ENCODE assay signal across 14 mouse cellular contexts in genomic region chr9:37166899-37167298, GRCm38 (mm10). TPM values are rescaled to one million over a fixed set of nuclear protein-coding genes. Genes with fewer than 3 reads are reported as not detected.
DNase-seq lines count a peak whose midpoint lies in the region; ATAC-seq and TF ChIP-seq lines count a peak whose summit lies in the region.
"Had no signal": no experiment of that assay in that cellular context is flagged by ENCODE, and none has a peak within 500 bp of the region (broad histone marks: within the 10 kb centered on the region; RNA-seq: fewer than 3 reads in every experiment).

No protein-coding gene starts in this region.

- no peak for ATAC-seq in heart, embryonic 12.5 days (ENCODE audit: insufficient number of reproducible peaks, low FRiP score)
- no peak for ATAC-seq in lung, embryonic 14.5 days (ENCODE audit: insufficient read depth)
- no peak for ATAC-seq in embryonic facial prominence, embryonic 11.5 days (replicated peaks; ENCODE audit: insufficient number of reproducible peaks, low FRiP score, low TSS enrichment, low read depth)

- DNase-seq in heart, adult 2 months, result no peak
- DNase-seq in lung, embryonic 14.5 days, result peak; percentile 59
- no peak for DNase-seq in lung, adult 18-20 months
- DNase-seq in embryonic facial prominence, embryonic 11.5 days (ENCODE audit: low spot score), result peak; percentile 64
- DNase-seq in left cerebral cortex, postnatal 25 days (ENCODE audit: low spot score in 2 of 2), result no peak
- DNase-seq in left cerebral cortex, postnatal 4 days, result no peak
- DNase-seq: adrenal gland, postnatal 14 days; cerebellum, adult 8-10 months; gastrocnemius, postnatal 10 days; heart, postnatal 36 days had no signal

- intact Hi-C loops in heart, adult 2 months (cut with DNase I), result no loop called here
- intact Hi-C loops in left cerebral cortex, postnatal 25 days (cut with DNase I), result no loop called here
- intact Hi-C loops in left cerebral cortex, postnatal 4 days (cut with DNase I), result no loop called here

- no peaks in the 10 kb centered on the region for H3K4me1 ChIP-seq in heart, adult 2 months (ENCODE audit: control insufficient read depth, insufficient read depth, low read length)
- peaks cover 14% of the 10 kb centered on the region for H3K4me1 ChIP-seq in heart, embryonic 12.5 days (replicated peaks)
- H3K4me1 ChIP-seq in lung, embryonic 14.5 days (ENCODE audit: insufficient read depth), result no peaks in the 10 kb centered on the region
- H3K4me1 ChIP-seq in ES-Bruce4 (ENCODE audit: control insufficient read depth, insufficient read depth, low read length), result no peaks in the 10 kb centered on the region
- H3K4me1 ChIP-seq in embryonic facial prominence, embryonic 11.5 days (ENCODE audit: control insufficient read depth, insufficient read depth, low read length), result 0 out of 2 replicates have a peak, but pooled peaks cover 2% of the 10 kb centered on the region
- H3K4me1 ChIP-seq: liver, embryonic 15.5 days had no signal

- peak; percentile 43 for TF ChIP-seq CTCF in heart, adult 2 months (IDR thresholded peaks at IDR 0.05)
- TF ChIP-seq CTCF in lung, embryonic 14.5 days (IDR thresholded peaks at IDR 0.05; ENCODE audit: low read depth), result peak; percentile 30
- TF ChIP-seq CTCF in ES-Bruce4 (IDR thresholded peaks at IDR 0.05; ENCODE audit: low read depth, low read length), result peak; percentile 21

- H3K27me3 ChIP-seq in heart, adult 2 months (ENCODE audit: control insufficient read depth, insufficient read depth, low read length), result no peaks in the 10 kb centered on the region
- H3K27me3 ChIP-seq in heart, embryonic 12.5 days (replicated peaks), result no peaks in the 10 kb centered on the region
- H3K27me3 ChIP-seq in lung, embryonic 14.5 days (ENCODE audit: insufficient read depth, low read length), result no peaks in the 10 kb centered on the region
- no peaks in the 10 kb centered on the region for H3K27me3 ChIP-seq in ES-Bruce4 (ENCODE audit: control insufficient read depth, insufficient read depth, low read length, poor library complexity, severe bottlenecking)
- no peaks in the 10 kb centered on the region for H3K27me3 ChIP-seq in embryonic facial prominence, embryonic 11.5 days (ENCODE audit: control insufficient read depth, insufficient read depth, low read length)
- H3K27me3 ChIP-seq: liver, embryonic 15.5 days had no signal

- no peak overlapping the region for H3K4me3 ChIP-seq in heart, adult 2 months
- no peak overlapping the region for H3K4me3 ChIP-seq in heart, embryonic 12.5 days
- no peak overlapping the region for H3K4me3 ChIP-seq in lung, embryonic 14.5 days (ENCODE audit: low read depth, low read length)
- no peak overlapping the region for H3K4me3 ChIP-seq in ES-Bruce4 (ENCODE audit: low read depth, low read length)
- no peak overlapping the region for H3K4me3 ChIP-seq in embryonic facial prominence, embryonic 11.5 days (ENCODE audit: low read depth, low read length)
- H3K4me3 ChIP-seq: erythroblast, embryonic 14.5 days; liver, embryonic 15.5 days had no signal

- no peaks in the 10 kb centered on the region for H3K9me3 ChIP-seq in heart, embryonic 12.5 days (replicated peaks)
- no peaks in the 10 kb centered on the region for H3K9me3 ChIP-seq in lung, embryonic 14.5 days (ENCODE audit: low read depth, low read length)
- no peaks in the 10 kb centered on the region for H3K9me3 ChIP-seq in ES-Bruce4 (replicated peaks; ENCODE audit: control insufficient read depth, insufficient read depth, low read length, poor library complexity, severe bottlenecking)
- H3K9me3 ChIP-seq in embryonic facial prominence, embryonic 11.5 days (replicated peaks; ENCODE audit: control insufficient read depth, low read length), result no peaks in the 10 kb centered on the region
- H3K9me3 ChIP-seq: liver, embryonic 15.5 days had no signal

- no peak for TF ChIP-seq POLR2A in heart, adult 2 months (IDR thresholded peaks at IDR 0.05; ENCODE audit: insufficient read depth, low read depth, low read length)
- no peak for TF ChIP-seq POLR2A in ES-Bruce4 (IDR thresholded peaks at IDR 0.05; ENCODE audit: insufficient read depth, low read length)

- H3K27ac ChIP-seq in heart, adult 2 months, result no peak overlapping the region
- no peak overlapping the region for H3K27ac ChIP-seq in heart, embryonic 12.5 days (ENCODE audit: poor library complexity, severe bottlenecking)
- H3K27ac ChIP-seq in lung, embryonic 14.5 days (ENCODE audit: low read depth), result no peak overlapping the region
- H3K27ac ChIP-seq in ES-Bruce4 (ENCODE audit: insufficient read depth, low read length), result no peak overlapping the region
- H3K27ac ChIP-seq in embryonic facial prominence, embryonic 11.5 days (replicated peaks; ENCODE audit: low read depth, low read length), result no peak overlapping the region
- H3K27ac ChIP-seq: liver, embryonic 15.5 days had no signal

- no peak overlapping the region for H3K4me2 ChIP-seq in heart, embryonic 12.5 days
- no peak overlapping the region for H3K4me2 ChIP-seq in lung, embryonic 14.5 days
- H3K4me2 ChIP-seq in embryonic facial prominence, embryonic 11.5 days (ENCODE audit: low read depth, low read length), result no peak overlapping the region
- H3K4me2 ChIP-seq: liver, embryonic 15.5 days had no signal

- H3K79me2 ChIP-seq in heart, adult 2 months (replicated peaks; ENCODE audit: control insufficient read depth, insufficient read depth, low read length), result no peaks in the 10 kb centered on the region

- no peak overlapping the region for H3K9ac ChIP-seq in heart, adult 2 months (ENCODE audit: low read depth, low read length)
- no peak overlapping the region for H3K9ac ChIP-seq in heart, embryonic 12.5 days
- no peak overlapping the region for H3K9ac ChIP-seq in lung, embryonic 14.5 days
- no peak overlapping the region for H3K9ac ChIP-seq in ES-Bruce4 (ENCODE audit: low read depth, poor library complexity, severe bottlenecking)
- no peak overlapping the region for H3K9ac ChIP-seq in embryonic facial prominence, embryonic 11.5 days (replicated peaks; ENCODE audit: low read length)
- H3K9ac ChIP-seq: liver, embryonic 15.5 days had no signal

- no peaks in the 10 kb centered on the region for H3K36me3 ChIP-seq in heart, adult 2 months (ENCODE audit: control insufficient read depth, insufficient read depth, low read length)
- no peaks in the 10 kb centered on the region for H3K36me3 ChIP-seq in heart, embryonic 12.5 days
- H3K36me3 ChIP-seq in lung, embryonic 14.5 days (ENCODE audit: insufficient read depth), result no peaks in the 10 kb centered on the region
- H3K36me3 ChIP-seq in ES-Bruce4 (ENCODE audit: control insufficient read depth, insufficient read depth, low read length, poor library complexity, severe bottlenecking), result no peaks in the 10 kb centered on the region
- no peaks in the 10 kb centered on the region for H3K36me3 ChIP-seq in embryonic facial prominence, embryonic 11.5 days (replicated peaks; ENCODE audit: control insufficient read depth, insufficient read depth, low read depth, low read length)
- H3K36me3 ChIP-seq: liver, embryonic 15.5 days had no signal

- TF ChIP-seq EP300 in heart, adult 2 months (IDR thresholded peaks at IDR 0.05; ENCODE audit: insufficient read depth, low read depth, low read length), result no peak
- no peak for TF ChIP-seq EP300 in ES-Bruce4 (IDR thresholded peaks at IDR 0.05; ENCODE audit: insufficient read depth, low read depth, low read length)

- 92% methylated on average over 2 of the region's 2 CpGs for WGBS in heart, adult 2 months
- 75% methylated on average over 2 of the region's 2 CpGs for WGBS in heart, embryonic 12.5 days
- 65% methylated on average over 2 of the region's 2 CpGs for WGBS in lung, embryonic 14.5 days
- WGBS in embryonic facial prominence, embryonic 11.5 days, result 63% methylated on average over 2 of the region's 2 CpGs

RNA-seq across cellular contexts. Expression of gene Pknox2, which starts 19.7 kb away (rescaled TPM):
- 1 to 10 TPM; 7.8 to 9.0 TPM for total RNA-seq in heart, adult 2 months (2021)
- 9.9 and 13.5 TPM in 2 replicates for polyA plus RNA-seq in heart, adult 2 months (2012; rRNA removed)
- 8.2 and 8.8 TPM in 2 replicates for polyA plus RNA-seq in heart, embryonic 12.5 days (2016; fragmentation: Nextera tagmentation; extraction: Ambion mirVana)
- polyA plus RNA-seq in lung, embryonic 14.5 days (2014; fragmentation: Nextera tagmentation; extraction: Ambion mirVana), result 6.7 and 7.1 TPM in 2 replicates
- 12.3 and 14.3 TPM in 2 replicates for polyA plus RNA-seq in ES-Bruce4 (2011; ENCODE audit: insufficient read depth, insufficient read length, low read depth, missing spikeins)
- polyA plus RNA-seq in embryonic facial prominence, embryonic 11.5 days (2014; fragmentation: Nextera tagmentation; extraction: Ambion mirVana), result 13.2 and 14.9 TPM in 2 replicates
- 10 to 100 TPM; 76.7 to 78.9 TPM for total RNA-seq in left cerebral cortex, postnatal 25 days (2021)
- 10 to 100 TPM; 51.8 to 54.2 TPM for total RNA-seq in left cerebral cortex, postnatal 4 days (2021)
- polyA plus RNA-seq: erythroblast, embryonic 14.5 days had no signal

RNA-seq across cellular contexts. Expression of gene Tmem218, which starts 41.1 kb away (rescaled TPM):
- 1 to 10 TPM; 6.6 to 7.1 TPM for total RNA-seq in heart, adult 2 months (2021)
- 4.2 and 7.7 TPM in 2 replicates for polyA plus RNA-seq in heart, adult 2 months (2012; rRNA removed)
- 8.2 and 9.1 TPM in 2 replicates for polyA plus RNA-seq in heart, embryonic 12.5 days (2016; fragmentation: Nextera tagmentation; extraction: Ambion mirVana)
- polyA plus RNA-seq in lung, embryonic 14.5 days (2014; fragmentation: Nextera tagmentation; extraction: Ambion mirVana), result 12.6 and 13.3 TPM in 2 replicates
- polyA plus RNA-seq in ES-Bruce4 (2011; ENCODE audit: insufficient read depth, insufficient read length, low read depth, missing spikeins), result 3.6 and 4.1 TPM in 2 replicates
- 14.1 and 15.7 TPM in 2 replicates for polyA plus RNA-seq in embryonic facial prominence, embryonic 11.5 days (2014; fragmentation: Nextera tagmentation; extraction: Ambion mirVana)
- total RNA-seq in left cerebral cortex, postnatal 25 days (2021), result 1 to 10 TPM; 8.9 to 9.4 TPM
- 1 to 10 TPM; 6.1 to 6.5 TPM for total RNA-seq in left cerebral cortex, postnatal 4 days (2021)

Comparison
In these comparisons a context has a peak if more than half of its experiments do, and no peak if none do; other contexts are left out.
1. DNase-seq: peak in lung, embryonic 14.5 days (single experiment) and embryonic facial prominence, embryonic 11.5 days (single experiment); none in heart, adult 2 months (0 of 2), lung, adult 18-20 months (0 of 2), left cerebral cortex, postnatal 25 days (0 of 2) and left cerebral cortex, postnatal 4 days (single experiment).
2. Peak in every context shown above with its lines, with median percentiles within 50 percentile points of each other: CTCF ChIP-seq.